Mouse (Mus musculus): Measurements from ENCODE around the gene Tnfaip6.

- TF ChIP-seq CTCF (IDR thresholded peaks at IDR 0.05; ENCODE audit: borderline replicate concordance, insufficient read depth, low read depth, low read length) (no peak), POLR2A (IDR thresholded peaks at IDR 0.05; ENCODE audit: borderline replicate concordance, insufficient read depth, low read length) (no peak)
Observed at GRCm38 (mm10) chr2:52070816-52071215, 33.0 kb downstream of the Tnfaip6 start.
